Mouse (Mus musculus) c-Kit-positive CD71-negative TER-119-negative erythroid progenitor cells, embryonic 14.5 days (primary cell): ENCODE measurements at regions not wholly inside any gene's neighbourhood (a gene's known extent, or its start where the extent isn't known, plus 50 kb on each side); places are given as distances from the start of the nearest gene placed in this dataset.

Experiments
- DNase-seq: peaks from one replicate; pipeline ENCODE4 v3.0.0-alpha.2; 2013; ENCODE audit warnings: low read depth

- DNase-seq = no peak
Observed at GRCm38 (mm10) chr4:56160551-56161256, 579.2 kb upstream of the Gm26657 start.

GRCm38 (mm10) chr4:56157521-56158065 lies 582.3 kb upstream of the Gm26657 start:
- DNase-seq = no peak

GRCm38 (mm10) chr4:56150716-56151115 lies 589.2 kb upstream of the Gm26657 start:
- no peak for DNase-seq

GRCm38 (mm10) chr4:56143827-56144226 lies 596.0 kb upstream of the Gm26657 start:
- no peak for DNase-seq

GRCm38 (mm10) chr4:56136837-56137236 lies 603.0 kb upstream of the Gm26657 start:
- DNase-seq = no peak

- DNase-seq = no peak
Observed at GRCm38 (mm10) chr4:56134350-56134749, 602.1 kb upstream of the Klf4 start.

GRCm38 (mm10) chr4:56127730-56128482 lies 595.6 kb upstream of the Klf4 start:
- DNase-seq = no peak

- DNase-seq = no peak
Observed at GRCm38 (mm10) chr4:56124515-56124914, 592.2 kb upstream of the Klf4 start.

- no peak for DNase-seq
Observed at GRCm38 (mm10) chr4:56122198-56122597, 589.9 kb upstream of the Klf4 start.

- DNase-seq = no peak
Observed at GRCm38 (mm10) chr4:56121664-56122063, 589.4 kb upstream of the Klf4 start.

GRCm38 (mm10) chr4:56120357-56120756 lies 588.1 kb upstream of the Klf4 start:
- DNase-seq = no peak

- peak; percentile 18 for DNase-seq
Observed at GRCm38 (mm10) chr4:56113701-56114196, 581.5 kb upstream of the Klf4 start.

- no peak for DNase-seq
Observed at GRCm38 (mm10) chr4:56112931-56113700, 580.9 kb upstream of the Klf4 start.

GRCm38 (mm10) chr4:56106962-56107361 lies 574.7 kb upstream of the Klf4 start:
- no peak for DNase-seq

- no peak for DNase-seq
Observed at GRCm38 (mm10) chr4:56102314-56102713, 570.0 kb upstream of the Klf4 start.

- no peak for DNase-seq
Observed at GRCm38 (mm10) chr4:56090796-56091195, 558.5 kb upstream of the Klf4 start.

GRCm38 (mm10) chr4:56088701-56089100 lies 556.4 kb upstream of the Klf4 start:
- DNase-seq = no peak

GRCm38 (mm10) chr4:56086306-56086705 lies 554.0 kb upstream of the Klf4 start:
- no peak for DNase-seq

GRCm38 (mm10) chr4:56084205-56084604 lies 551.9 kb upstream of the Klf4 start:
- DNase-seq = no peak

- no peak for DNase-seq
Observed at GRCm38 (mm10) chr4:56082411-56082810, 550.1 kb upstream of the Klf4 start.

- DNase-seq = no peak
Observed at GRCm38 (mm10) chr4:56080960-56081359, 548.7 kb upstream of the Klf4 start.

- DNase-seq = no peak
Observed at GRCm38 (mm10) chr4:56070664-56071334, 538.5 kb upstream of the Klf4 start.
